ENCODE assay signal across 8 mouse cellular contexts in genomic region chr11:94872921-94873320, GRCm38 (mm10).
DNase-seq lines count a peak whose midpoint lies in the region; ATAC-seq lines count a peak whose summit lies in the region.

No protein-coding gene starts in this region.

- H3K4me2 ChIP-seq in hindbrain, embryonic 14.5 days (replicated peaks) = peak overlapping the region; percentile 73
- H3K4me2 ChIP-seq in midbrain, embryonic 13.5 days (replicated peaks) = peak overlapping the region; percentile 59
- peak overlapping the region; percentile 20 for H3K4me2 ChIP-seq in stomach, embryonic 14.5 days (replicated peaks; ENCODE audit: low read depth, low read length)

- H3K36me3 ChIP-seq in hindbrain, embryonic 14.5 days (replicated peaks; ENCODE audit: control insufficient read depth, insufficient read depth) = no peaks in the 10 kb centered on the region
- no peaks in the 10 kb centered on the region for H3K36me3 ChIP-seq in limb, embryonic 10.5 days
- no peaks in the 10 kb centered on the region for H3K36me3 ChIP-seq in midbrain, embryonic 13.5 days
- H3K36me3 ChIP-seq in stomach, embryonic 14.5 days (ENCODE audit: control insufficient read depth, insufficient read depth, low read length) = no peaks in the 10 kb centered on the region

- 0 out of 2 replicates have a peak overlapping the region, but pooled peaks have one; percentile 46 for H3K9ac ChIP-seq in hindbrain, embryonic 14.5 days
- peak overlapping the region; percentile 32; the same call in 1 of the 2 replicates for H3K9ac ChIP-seq in midbrain, embryonic 13.5 days (replicated peaks)
- H3K9ac ChIP-seq in stomach, embryonic 14.5 days (replicated peaks; ENCODE audit: low read depth, low read length) = no peak overlapping the region

- peaks cover 17% of the 10 kb centered on the region for H3K27me3 ChIP-seq in hindbrain, embryonic 14.5 days (ENCODE audit: control insufficient read depth, insufficient read depth, low read length)
- peaks cover 9% of the 10 kb centered on the region; the same call in 1 of the 2 replicates for H3K27me3 ChIP-seq in limb, embryonic 10.5 days (ENCODE audit: low read depth, poor library complexity, severe bottlenecking)
- H3K27me3 ChIP-seq in midbrain, embryonic 13.5 days = peaks cover 41% of the 10 kb centered on the region
- H3K27me3 ChIP-seq in stomach, embryonic 14.5 days (ENCODE audit: control insufficient read depth, insufficient read depth, low read length) = no peaks in the 10 kb centered on the region

- H3K9me3 ChIP-seq in hindbrain, embryonic 14.5 days (ENCODE audit: control insufficient read depth, low read length) = no peaks in the 10 kb centered on the region
- no peaks in the 10 kb centered on the region for H3K9me3 ChIP-seq in limb, embryonic 10.5 days (replicated peaks)
- no peaks in the 10 kb centered on the region for H3K9me3 ChIP-seq in midbrain, embryonic 13.5 days
- H3K9me3 ChIP-seq in stomach, embryonic 14.5 days (ENCODE audit: control insufficient read depth, low read depth, low read length) = no peaks in the 10 kb centered on the region

- under 1% methylated on average over 18 of the region's 19 CpGs for WGBS in hindbrain, embryonic 14.5 days
- 2% methylated on average over 19 of the region's 19 CpGs for WGBS in limb, embryonic 10.5 days
- WGBS in midbrain, embryonic 13.5 days = 1% methylated on average over 19 of the region's 19 CpGs
- 1% methylated on average over 19 of the region's 19 CpGs for WGBS in stomach, embryonic 14.5 days

- peak; percentile 89 for DNase-seq in 3134 (ENCODE audit: extremely low read depth, insufficient read length, low spot score)
- DNase-seq in gastrocnemius, adult 8-10 months (ENCODE audit: low spot score in 2 of 2) = peak; percentile 61 to 72
- peak; percentile 66 for DNase-seq in hindbrain, embryonic 14.5 days (ENCODE audit: low spot score)
- peak; percentile 63 for DNase-seq in limb, embryonic 10.5 days (ENCODE audit: low spot score)
- DNase-seq in spleen, postnatal 14 days (ENCODE audit: low spot score in 2 of 2) = no peak

- peak overlapping the region; percentile 37 for H3K4me3 ChIP-seq in brown adipose tissue, adult 24 weeks (ENCODE audit: insufficient read depth, low read depth, low read length)
- H3K4me3 ChIP-seq in hindbrain, embryonic 14.5 days (replicated peaks; ENCODE audit: low read length) = peak overlapping the region; percentile 31
- peak overlapping the region; percentile 39 for H3K4me3 ChIP-seq in limb, embryonic 10.5 days
- peak overlapping the region; percentile 31 for H3K4me3 ChIP-seq in midbrain, embryonic 13.5 days (replicated peaks)
- H3K4me3 ChIP-seq in stomach, embryonic 14.5 days (ENCODE audit: low read depth, low read length) = no peak overlapping the region; the same call in 1 of the 2 replicates

- no peaks in the 10 kb centered on the region for H3K4me1 ChIP-seq in brown adipose tissue, adult 24 weeks (ENCODE audit: control insufficient read depth, insufficient read depth, insufficient read length, low read length)
- H3K4me1 ChIP-seq in hindbrain, embryonic 14.5 days (replicated peaks; ENCODE audit: control insufficient read depth, insufficient read depth, low read length) = peaks cover 10% of the 10 kb centered on the region; the same call in 1 of the 2 replicates
- H3K4me1 ChIP-seq in limb, embryonic 10.5 days = peaks cover 60% of the 10 kb centered on the region
- peaks cover 11% of the 10 kb centered on the region; the same call in 1 of the 2 replicates for H3K4me1 ChIP-seq in midbrain, embryonic 13.5 days (replicated peaks)
- peaks cover 14% of the 10 kb centered on the region; the same call in 1 of the 2 replicates for H3K4me1 ChIP-seq in stomach, embryonic 14.5 days (ENCODE audit: control insufficient read depth, insufficient read depth, low read length)

- H3K27ac ChIP-seq in brown adipose tissue, adult 24 weeks (replicated peaks; ENCODE audit: low read depth, low read length) = no peak overlapping the region
- H3K27ac ChIP-seq in hindbrain, embryonic 14.5 days = no peak overlapping the region
- H3K27ac ChIP-seq in limb, embryonic 10.5 days = peak overlapping the region; percentile 82
- no peak overlapping the region for H3K27ac ChIP-seq in midbrain, embryonic 13.5 days
- H3K27ac ChIP-seq in stomach, embryonic 14.5 days (ENCODE audit: low read length) = peak overlapping the region; percentile 93

- ATAC-seq in hindbrain, embryonic 14.5 days (ENCODE audit: low FRiP score) = peak; percentile 69; the same call in 1 of the 2 replicates
- ATAC-seq in midbrain, embryonic 13.5 days = peak; percentile 58; the same call in 1 of the 2 replicates
- ATAC-seq in stomach, embryonic 14.5 days (ENCODE audit: insufficient number of reproducible peaks, insufficient read depth, low FRiP score, low read depth) = peak; percentile 74; the same call in 1 of the 2 replicates

Comparison
In these comparisons a context has a peak if more than half of its experiments do, and no peak if none do; other contexts are left out.
1. DNase-seq: peak in 3134 (single experiment), gastrocnemius, adult 8-10 months (2 of 2), hindbrain, embryonic 14.5 days (single experiment) and limb, embryonic 10.5 days (single experiment); none in spleen, postnatal 14 days (0 of 2).
2. H3K27ac ChIP-seq: peak in limb, embryonic 10.5 days (single experiment) and stomach, embryonic 14.5 days (single experiment); none in brown adipose tissue, adult 24 weeks (single experiment), hindbrain, embryonic 14.5 days (single experiment) and midbrain, embryonic 13.5 days (single experiment).
3. H3K4me2 ChIP-seq: peak in every context shown above with its lines; median percentile 73 in hindbrain, embryonic 14.5 days; 59 in midbrain, embryonic 13.5 days; 20 in stomach, embryonic 14.5 days.
4. Peak in every context shown above with its lines, with median percentiles within 50 percentile points of each other: ATAC-seq.